Mouse (Mus musculus) C2C12 (cell line): ENCODE data around the gene P4ha2. TPM values are rescaled to one million over a fixed set of nuclear protein-coding genes. Genes with fewer than 3 reads are reported as not detected.
A peak's percentile ranks its signal among the peaks of the same experiment; 100 is the strongest.

Source experiments
- H3K27me3 ChIP-seq: one replicate; pipeline ENCODE4 v1.6.1; 2011; ENCODE audit not compliant: control insufficient read depth, insufficient read depth, insufficient read length
- H3K36me3 ChIP-seq: one replicate; pipeline ENCODE4 v1.6.1; 2011; ENCODE audit not compliant: control insufficient read depth, insufficient read depth
- H3K4me3 ChIP-seq: one replicate; pipeline ENCODE4 v1.5.1; 2011; ENCODE audit warnings: mild to moderate bottlenecking, control low read depth; ENCODE audit not compliant: poor library complexity, insufficient read depth, severe bottlenecking
- H3K79me2 ChIP-seq: one replicate; pipeline ENCODE4 v1.6.1; 2011; ENCODE audit not compliant: control insufficient read depth, insufficient read depth
- H3K79me3 ChIP-seq: one replicate; pipeline ENCODE4 v1.6.1; 2011; ENCODE audit warnings: low read depth, control low read depth
- H3ac ChIP-seq: one replicate; pipeline ENCODE3; 2011; ENCODE audit warnings: low read depth; ENCODE audit not compliant: control insufficient read depth, insufficient read length
- CEBPB ChIP-seq: IDR thresholded peaks from one replicate; pipeline ENCODE4 v1.6.1; 2011; ENCODE audit warnings: low read depth, mild to moderate bottlenecking, control low read depth, moderate library complexity
- CTCF ChIP-seq: IDR thresholded peaks from one replicate; pipeline ENCODE4 v1.5.1; 2011; ENCODE audit not compliant: control insufficient read depth, insufficient read depth, insufficient read length
- FOSL1 ChIP-seq: IDR thresholded peaks from one replicate; pipeline ENCODE4 v1.8.0; 2011; ENCODE audit warnings: mild to moderate bottlenecking, low read length; ENCODE audit not compliant: poor library complexity, insufficient read depth, severe bottlenecking
- MAX ChIP-seq: IDR thresholded peaks from one replicate; pipeline ENCODE4 v1.6.1; 2011; ENCODE audit warnings: mild to moderate bottlenecking, control low read depth
- MYOD1 ChIP-seq: IDR thresholded peaks from one replicate; pipeline ENCODE4 v1.6.1; 2011; ENCODE audit warnings: low read depth; ENCODE audit not compliant: control insufficient read depth, insufficient read length
- MYOG ChIP-seq: IDR thresholded peaks from one replicate; pipeline ENCODE4 v1.6.1; 2011; ENCODE audit not compliant: control insufficient read depth, insufficient read length; ENCODE audit errors: extremely low read depth
- USF1 ChIP-seq: IDR thresholded peaks from one replicate; pipeline ENCODE4 v1.6.1; 2011; ENCODE audit warnings: low read depth, mild to moderate bottlenecking, control low read depth, moderate library complexity
- polyA plus RNA-seq: library from polyadenylated mRNA; unstranded; fragments of >200 nt; fragmentation: generic; extraction: Trizol; gene quantifications from one replicate; pipeline ENCODE4 v1.2.1, GENCODE M21; 2012; ENCODE audit warnings: missing spikeins

Gene P4ha2
- polyA plus RNA-seq, 1 experiment = 26.4 TPM

GRCm38 (mm10) chr11:54107239-54107638, 7.3 kb downstream of the P4ha2 start:
- Histone ChIP-seq H3K27me3 (no peaks in the 10 kb centered on the region), H3K79me2 (no peaks in the 10 kb centered on the region), H3K4me3 (no peak overlapping the region)

DNA sequence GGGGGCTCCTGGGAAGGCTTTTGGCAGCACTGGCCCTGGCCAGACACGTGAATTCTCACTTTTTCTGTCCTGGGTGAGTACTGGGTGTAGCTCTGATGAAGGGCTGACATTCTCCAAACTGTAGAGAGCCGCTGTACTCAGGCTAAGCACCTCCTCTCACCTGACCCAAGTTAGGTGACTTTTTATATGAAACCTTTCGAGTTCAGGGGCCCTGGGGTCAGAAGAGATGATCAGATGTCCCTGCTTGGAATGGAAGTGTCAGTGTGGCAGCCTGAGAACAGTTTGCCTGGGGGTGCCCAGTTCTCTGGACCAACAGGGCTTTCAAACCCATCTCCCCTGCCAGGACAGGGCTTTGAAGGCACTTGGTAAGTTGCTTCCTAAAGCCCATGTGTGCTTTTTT, 8.2 kb downstream of the P4ha2 start:
- Histone ChIP-seq H3K36me3 (peaks cover 13% of the 10 kb centered on the region), H3ac (no peak overlapping the region), H3K79me2 (no peaks in the 10 kb centered on the region), H3K4me3 (no peak overlapping the region), H3K27me3 (no peaks in the 10 kb centered on the region), H3K79me3 (no peaks in the 10 kb centered on the region)
- TF ChIP-seq MYOD1 = no peak
- no peak for TF ChIP-seq MYOG
- no peak for TF ChIP-seq CTCF

More at GRCm38 (mm10) chr11:54107239-54107638, 7.3 kb downstream of the P4ha2 start:
- Histone ChIP-seq H3ac (no peak overlapping the region), H3K36me3 (peaks cover 13% of the 10 kb centered on the region), H3K79me3 (no peaks in the 10 kb centered on the region)
- TF ChIP-seq MYOG (no peak), CEBPB (no peak), MYOD1 (no peak), USF1 (no peak), CTCF (no peak), FOSL1 (no peak), MAX (no peak)

GRCm38 (mm10) chr11:54108894-54109293, 9.0 kb downstream of the P4ha2 start:
- H3K4me3 ChIP-seq = no peak overlapping the region

DNA sequence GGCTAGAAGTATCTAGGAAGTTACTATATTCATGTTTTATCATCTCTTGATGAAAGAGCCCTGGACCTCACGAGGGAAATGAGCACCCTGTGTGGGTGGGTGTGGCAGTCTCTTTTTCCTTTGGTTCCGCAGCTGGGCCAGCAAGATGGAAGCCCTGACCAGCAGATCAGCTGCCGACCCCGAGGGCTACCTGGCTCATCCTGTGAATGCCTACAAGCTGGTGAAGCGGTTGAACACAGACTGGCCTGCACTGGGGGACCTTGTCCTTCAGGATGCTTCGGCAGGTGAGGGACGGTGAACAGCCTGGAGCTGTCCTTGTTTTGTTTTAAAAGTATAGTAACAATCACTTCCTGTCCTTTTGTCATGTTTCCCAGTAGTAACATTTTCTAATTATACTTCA, 11.4 kb downstream of the P4ha2 start:
- Histone ChIP-seq H3K36me3 (peaks cover 20% of the 10 kb centered on the region), H3K4me3 (no peak overlapping the region), H3ac (no peak overlapping the region), H3K27me3 (no peaks in the 10 kb centered on the region), H3K79me3 (no peaks in the 10 kb centered on the region), H3K79me2 (no peaks in the 10 kb centered on the region)
- TF ChIP-seq FOSL1 (no peak), CEBPB (no peak), MAX (no peak), MYOG (no peak), USF1 (no peak), CTCF (no peak), MYOD1 (no peak)

More at GRCm38 (mm10) chr11:54108894-54109293, 9.0 kb downstream of the P4ha2 start:
- no peaks in the 10 kb centered on the region for H3K27me3 ChIP-seq
- TF ChIP-seq MYOD1 = no peak
- no peak for TF ChIP-seq MAX
- no peak for TF ChIP-seq CTCF
- TF ChIP-seq FOSL1 = no peak
- no peak for TF ChIP-seq CEBPB
- TF ChIP-seq MYOG = no peak
- TF ChIP-seq USF1 = no peak
- no peak overlapping the region for H3ac ChIP-seq
- H3K79me2 ChIP-seq = no peaks in the 10 kb centered on the region
- peaks cover 14% of the 10 kb centered on the region for H3K36me3 ChIP-seq
- H3K79me3 ChIP-seq = no peaks in the 10 kb centered on the region

DNA sequence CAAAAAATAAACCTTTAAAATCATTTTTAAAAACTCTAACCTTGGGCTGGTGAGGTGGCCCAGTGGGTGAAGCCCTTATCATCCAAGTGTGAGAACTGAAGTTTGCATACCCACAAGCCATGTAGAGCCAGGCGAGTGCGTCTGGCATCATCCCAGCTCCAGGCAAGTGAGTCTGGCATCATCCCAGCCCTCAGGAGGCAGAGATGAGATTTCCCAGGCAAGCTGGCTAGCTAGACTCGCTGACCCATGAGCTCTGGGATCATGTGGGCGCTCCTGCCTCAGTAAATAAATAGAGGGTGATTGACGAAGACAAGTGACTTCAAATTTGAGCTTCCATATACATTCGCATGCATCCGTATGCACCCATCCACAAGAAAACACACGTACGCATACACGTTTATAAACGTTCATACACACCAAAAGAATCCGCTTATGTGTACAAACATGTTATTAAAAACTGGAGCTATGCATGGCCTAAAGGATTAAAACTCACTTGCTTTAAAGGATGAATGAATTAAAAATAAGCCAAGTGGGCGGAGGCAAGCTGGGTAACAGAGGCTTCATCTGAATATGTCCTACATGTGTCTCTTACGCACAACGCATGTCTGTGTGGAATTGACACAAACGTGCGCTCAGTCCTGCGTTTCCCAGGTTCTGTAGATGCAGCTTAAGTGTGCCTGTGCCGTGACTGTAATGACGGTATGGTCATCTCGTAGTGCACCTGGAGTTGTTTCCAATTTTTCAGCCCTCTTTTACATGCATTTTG, 12.3 kb downstream of the P4ha2 start:
- Histone ChIP-seq H3ac (no peak overlapping the region), H3K4me3 (no peak overlapping the region), H3K79me2 (no peaks in the 10 kb centered on the region), H3K79me3 (no peaks in the 10 kb centered on the region), H3K27me3 (no peaks in the 10 kb centered on the region), H3K36me3 (peaks cover 25% of the 10 kb centered on the region)
- TF ChIP-seq USF1 (no peak), FOSL1 (no peak), MYOG (no peak), CEBPB (no peak)

DNA sequence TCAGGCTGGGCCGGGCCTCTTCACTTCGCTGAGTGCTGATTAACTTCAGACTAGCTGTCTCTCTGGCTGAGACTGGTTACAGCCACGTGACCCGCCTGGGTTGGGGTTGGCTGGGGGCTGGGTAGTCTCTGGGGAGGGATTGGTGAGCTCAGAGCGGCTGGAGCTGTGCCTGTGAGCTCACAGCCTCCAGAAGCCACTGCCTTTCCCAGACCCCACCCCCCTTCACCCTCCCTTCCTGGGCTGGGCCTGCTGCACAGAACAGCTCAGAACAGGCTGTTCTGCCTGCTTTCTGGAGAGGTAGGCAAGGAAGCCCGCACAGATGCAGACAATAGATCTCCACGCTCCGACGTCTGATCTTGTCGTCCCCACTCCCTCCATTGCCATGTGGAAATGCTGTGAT, 13.0 kb downstream of the P4ha2 start:
- Histone ChIP-seq H3K4me3 (no peak overlapping the region), H3K27me3 (no peaks in the 10 kb centered on the region), H3K79me2 (no peaks in the 10 kb centered on the region), H3ac (peak overlapping the region; percentile 44), H3K79me3 (no peaks in the 10 kb centered on the region), H3K36me3 (peaks cover 28% of the 10 kb centered on the region)
- TF ChIP-seq MYOD1 (no peak), MAX (peak; percentile 58), USF1 (peak; percentile 96)

DNA sequence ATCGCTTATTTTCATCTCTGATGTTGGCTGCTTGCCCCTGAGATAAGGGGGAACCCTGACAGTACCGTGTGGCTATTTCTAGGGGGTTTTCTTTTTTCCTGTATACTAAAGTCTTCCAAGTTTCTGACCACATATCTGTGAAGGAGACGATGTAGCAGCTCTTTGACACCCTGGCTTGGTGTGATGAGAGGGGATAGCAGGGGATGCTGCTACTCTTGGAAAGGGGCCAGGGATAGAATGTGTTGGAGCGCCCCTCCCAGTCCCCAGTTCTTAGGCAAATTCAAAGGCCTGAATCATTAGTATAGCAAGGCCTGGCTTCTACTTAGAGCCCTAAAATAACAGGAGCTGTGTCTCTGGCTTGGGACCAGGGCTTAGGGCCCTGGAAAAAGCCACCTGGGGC, 13.5 kb downstream of the P4ha2 start:
- peaks cover 28% of the 10 kb centered on the region for H3K36me3 ChIP-seq
- peak overlapping the region; percentile 44 for H3ac ChIP-seq
- TF ChIP-seq MYOG (no peak), MAX (no peak), CEBPB (no peak), FOSL1 (no peak), CTCF (no peak), MYOD1 (no peak), USF1 (no peak)
- no peaks in the 10 kb centered on the region for H3K79me2 ChIP-seq
- H3K27me3 ChIP-seq = no peaks in the 10 kb centered on the region
- H3K79me3 ChIP-seq = no peaks in the 10 kb centered on the region
- H3K4me3 ChIP-seq = no peak overlapping the region
